Mouse (Mus musculus) liver, adult 2 months (tissue): ENCODE results near the gene Susd3.

Experiments
- CTCF ChIP-seq: fragments of 200-500 bp; IDR thresholded peaks from 2 replicates; pipeline ENCODE4 v1.5.1; 2011; ENCODE audit warnings: low read depth, low read length, control low read depth
- POLR2A ChIP-seq: fragments of 200-500 bp; IDR thresholded peaks from 2 replicates; pipeline ENCODE4 v1.6.1; 2011; ENCODE audit warnings: low read length, control low read depth; ENCODE audit not compliant: insufficient read depth; ENCODE audit errors: extremely low read depth

GRCm38 (mm10) chr13:49220912-49221311 is 27.6 kb downstream of the Susd3 start:
- TF ChIP-seq CTCF: no peak
- TF ChIP-seq POLR2A: no peak
